Mouse (Mus musculus) cerebellum, adult 2 months (tissue): ENCODE data around the gene Herc4. TPM values are rescaled to one million over a fixed set of nuclear protein-coding genes. Genes with fewer than 3 reads are reported as not detected.

Experiments used
- DNase-seq, 2 experiments: peaks; one replicate each; pipeline ENCODE4 v3.0.0; 2021
- H3K27ac ChIP-seq: fragments of 200-500 bp; 2 replicates; pipeline ENCODE4 v1.5.1; 2012; ENCODE audit warnings: low read length, control low read depth, inconsistent platforms; ENCODE audit not compliant: insufficient read depth
- H3K27me3 ChIP-seq: fragments of 200-500 bp; 2 replicates; pipeline ENCODE4 v1.6.1; 2012; ENCODE audit warnings: inconsistent platforms, mild to moderate bottlenecking, low read length, moderate library complexity; ENCODE audit not compliant: control insufficient read depth, insufficient read depth
- H3K4me1 ChIP-seq: fragments of 200-500 bp; 2 replicates; pipeline ENCODE4 v1.6.1; 2011; ENCODE audit warnings: low read length; ENCODE audit not compliant: control insufficient read depth, insufficient read depth
- H3K4me3 ChIP-seq: fragments of 200-500 bp; replicated peaks from 2 replicates; pipeline ENCODE3; 2011; ENCODE audit warnings: mild to moderate bottlenecking, low read depth, low read length, control low read depth; ENCODE audit not compliant: insufficient read depth
- CTCF ChIP-seq: fragments of 200-500 bp; IDR thresholded peaks from 2 replicates; pipeline ENCODE4 v1.5.1; 2011; ENCODE audit warnings: low read depth, mild to moderate bottlenecking, control low read depth, low read length, moderate library complexity, borderline replicate concordance; ENCODE audit not compliant: insufficient read depth
- POLR2A ChIP-seq: fragments of 200-500 bp; IDR thresholded peaks from 2 replicates; pipeline ENCODE4 v1.6.1; 2011; ENCODE audit warnings: low read length, control low read depth, borderline replicate concordance; ENCODE audit not compliant: insufficient read depth
- WGBS: fragments of 180-500 bp; shearing (Covaris S2); methylation state at CpG from one replicate; pipeline ENCODE4 v1.1.7; 2018; 5-methylcytosine and 5-hydroxymethylcytosine counted together
- polyA plus RNA-seq: library from polyadenylated mRNA; depleted of rRNA; stranded (reverse); fragments of >200 nt; gene quantifications from 2 replicates; pipeline ENCODE4 v1.2.3, GENCODE M21; 2012

Gene Herc4
- polyA plus RNA-seq, 1 experiment: 28.2 TPM

DNA sequence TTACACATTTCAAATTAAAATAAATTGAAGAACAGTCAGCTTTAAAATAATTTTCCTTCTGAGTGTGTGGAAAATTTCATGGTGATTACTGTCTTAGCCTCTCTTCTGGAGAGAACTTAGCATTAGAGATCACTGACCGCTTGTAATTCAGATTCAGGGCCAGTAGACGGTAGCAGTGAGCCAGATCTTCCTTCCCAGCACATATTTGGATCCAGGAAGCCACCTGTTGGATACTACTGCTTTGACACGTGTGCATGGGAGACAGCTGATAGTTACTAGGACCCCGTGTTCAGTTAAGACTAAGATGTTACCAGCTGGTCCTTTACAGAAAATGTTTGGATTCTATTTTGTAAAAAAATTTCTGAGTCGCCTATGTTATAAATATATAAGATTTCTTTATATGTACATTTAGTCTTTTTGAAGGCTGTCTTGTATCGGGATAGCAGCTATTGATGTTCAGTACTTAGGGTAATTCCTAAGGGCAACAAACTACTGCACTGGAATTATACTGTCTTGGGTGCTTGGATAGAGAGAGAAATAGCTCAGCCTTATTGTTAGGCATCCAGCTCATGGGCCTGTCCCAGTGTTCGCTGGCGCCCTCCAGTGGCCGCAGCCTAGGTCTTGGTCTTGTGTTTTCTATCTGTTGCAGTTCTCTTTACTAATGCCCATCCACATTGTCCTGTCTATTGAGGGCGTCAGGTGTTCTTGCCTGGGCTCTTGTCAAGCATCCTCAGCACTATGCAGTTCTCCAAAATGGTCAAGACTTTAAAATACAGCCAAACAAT is 65.2 kb downstream of the Herc4 start:
- WGBS: 36% methylated on average over 10 of the region's 10 CpGs
- H3K27me3 ChIP-seq: no peaks in the 10 kb centered on the region
- H3K4me1 ChIP-seq: no peaks in the 10 kb centered on the region
- no peak for TF ChIP-seq POLR2A
- TF ChIP-seq CTCF: peak; percentile 80
- peak; percentile 66 to 70 for DNase-seq
- H3K4me3 ChIP-seq: no peak overlapping the region
- H3K27ac ChIP-seq: no peak overlapping the region

DNA sequence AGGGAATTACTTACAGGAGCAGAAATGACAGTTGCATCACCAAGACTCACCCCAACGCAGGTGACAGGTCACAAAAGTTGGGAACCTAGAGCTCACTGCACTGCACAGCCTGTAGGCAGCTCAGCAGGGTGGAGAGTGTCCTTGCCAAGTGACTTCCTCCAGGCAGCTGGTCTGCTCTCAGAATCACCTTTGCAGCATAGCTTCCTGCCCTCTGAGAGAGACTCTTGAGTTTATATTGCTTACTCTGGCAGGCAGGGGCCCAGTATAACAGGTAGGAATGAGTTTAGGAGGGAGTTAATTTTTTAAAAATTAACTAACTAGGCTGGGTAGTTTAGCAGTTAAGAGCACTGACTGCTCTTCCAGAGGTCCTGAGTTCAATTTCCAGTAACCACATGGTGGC is 70.1 kb downstream of the Herc4 start:
- H3K4me3 ChIP-seq: no peak overlapping the region
- H3K27ac ChIP-seq: no peak overlapping the region
- DNase-seq: no peak
- no peaks in the 10 kb centered on the region for H3K4me1 ChIP-seq
- TF ChIP-seq CTCF (no peak), POLR2A (no peak)
- 52% methylated on average over 1 of the region's 1 CpGs for WGBS
- no peaks in the 10 kb centered on the region for H3K27me3 ChIP-seq

DNA sequence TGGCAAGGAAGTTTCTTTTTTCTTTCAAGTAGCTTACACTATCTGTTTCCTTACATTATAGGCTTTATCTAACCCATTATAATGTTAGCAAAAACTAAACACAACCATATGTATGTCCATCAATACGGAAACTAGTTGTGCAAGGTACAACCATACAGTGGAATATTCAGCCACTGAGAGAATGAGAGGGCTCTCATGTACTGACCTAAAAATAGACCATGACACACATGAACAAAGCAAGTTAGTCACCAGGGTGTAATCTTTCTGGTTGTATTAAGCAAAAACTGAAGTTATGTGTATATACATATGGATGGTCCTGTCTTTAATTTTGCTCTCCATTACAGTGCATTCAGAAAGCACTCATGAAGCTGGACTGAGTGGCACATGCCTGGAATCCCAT is 83.5 kb downstream of the Herc4 start:
- 98% methylated on average over 1 of the region's 1 CpGs for WGBS
- Histone ChIP-seq H3K4me3 (no peak overlapping the region), H3K27me3 (no peaks in the 10 kb centered on the region), H3K4me1 (no peaks in the 10 kb centered on the region), H3K27ac (no peak overlapping the region)
- no peak for DNase-seq
- TF ChIP-seq CTCF (no peak), POLR2A (no peak)

DNA sequence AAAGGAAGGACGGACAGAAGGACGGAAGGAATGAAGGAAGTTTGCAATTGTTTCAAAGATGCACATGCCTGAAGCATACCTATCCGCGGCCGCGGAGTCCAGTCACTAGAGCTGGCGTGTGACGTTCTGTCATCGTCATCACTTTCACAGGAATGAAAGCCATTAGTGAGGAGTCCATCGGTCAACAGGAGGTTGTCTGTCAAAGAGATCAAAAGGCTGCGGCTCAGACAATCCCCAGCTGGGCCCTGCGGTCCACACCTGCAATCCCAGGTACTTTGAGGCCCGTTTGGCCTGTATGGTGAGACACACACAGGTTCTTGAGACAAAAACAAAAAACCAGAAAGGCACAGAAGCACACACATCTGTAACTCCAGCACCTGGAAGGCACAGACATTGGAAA is 93.3 kb downstream of the Herc4 start:
- H3K4me3 ChIP-seq: peak overlapping the region; percentile 58
- no peak overlapping the region for H3K27ac ChIP-seq
- TF ChIP-seq CTCF (no peak), POLR2A (no peak)
- WGBS: 41% methylated on average over 13 of the region's 13 CpGs
- H3K27me3 ChIP-seq: no peaks in the 10 kb centered on the region
- peak; percentile 19 to 24 for DNase-seq
- no peaks in the 10 kb centered on the region for H3K4me1 ChIP-seq

DNA sequence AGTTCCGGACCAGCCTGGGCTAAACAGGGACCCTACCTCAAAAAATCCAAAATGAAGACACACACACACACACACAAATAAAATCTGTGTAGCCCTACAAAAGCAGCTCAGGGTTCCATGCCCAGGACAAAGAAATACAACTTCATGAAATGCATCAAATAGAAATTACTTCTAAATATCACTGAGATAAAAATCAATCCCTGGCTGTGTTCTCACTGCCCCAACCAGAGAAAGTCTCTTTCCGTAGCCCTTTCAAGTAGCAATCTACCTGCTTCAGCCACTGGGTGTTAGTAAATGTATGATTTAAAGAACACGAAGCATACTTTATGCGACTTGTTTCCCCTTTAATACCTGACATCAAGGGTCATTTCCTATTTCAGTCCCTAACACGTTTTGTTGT is 93.7 kb downstream of the Herc4 start:
- no peak for DNase-seq
- 15% methylated on average over 5 of the region's 5 CpGs for WGBS
- H3K27me3 ChIP-seq: no peaks in the 10 kb centered on the region

DNA sequence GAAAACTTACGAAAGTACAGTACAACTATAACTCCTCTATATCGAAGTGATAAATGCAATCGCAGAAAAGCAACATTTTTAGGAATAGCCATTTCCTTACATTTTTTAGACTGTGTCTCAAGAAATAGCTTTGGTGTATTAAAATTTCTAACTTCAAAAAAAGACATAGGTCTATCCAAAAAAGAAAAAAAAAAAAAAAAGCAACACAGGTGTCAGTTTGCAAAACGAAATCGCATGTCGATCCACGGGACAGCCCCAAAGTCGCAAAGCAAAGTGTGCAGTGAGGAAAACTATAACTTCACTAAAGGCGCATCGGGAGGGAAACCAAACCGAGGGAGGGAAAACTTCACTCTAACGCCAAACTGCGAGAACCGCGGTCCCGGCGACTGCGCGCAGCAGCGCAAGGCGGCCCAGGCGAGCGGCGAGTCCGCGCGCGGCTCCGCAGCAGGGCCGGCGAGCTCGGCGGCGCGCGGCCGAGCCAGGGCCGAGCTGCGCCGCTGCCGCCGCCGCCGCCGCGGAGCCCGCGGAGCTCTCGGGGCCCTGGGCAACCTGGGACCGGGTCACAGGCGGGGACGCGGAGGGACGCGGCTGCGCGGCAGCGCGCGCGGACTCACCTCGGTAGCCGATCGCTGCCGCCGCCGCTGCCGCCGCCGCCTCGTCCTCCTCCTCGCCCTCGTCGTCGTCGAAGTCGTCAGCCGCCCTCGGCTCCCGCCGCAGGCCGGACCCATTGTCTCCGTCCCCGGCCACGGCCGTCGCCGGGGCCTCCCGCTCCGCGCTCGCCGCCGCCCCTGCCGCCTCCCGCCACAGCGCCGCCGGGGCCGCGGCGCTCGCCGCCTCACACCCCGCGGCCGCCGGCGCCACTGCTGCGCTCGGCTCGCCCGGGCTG is 94.6 kb downstream of the Herc4 start:
- Histone ChIP-seq H3K27me3 (no peaks in the 10 kb centered on the region), H3K27ac (peak overlapping the region; percentile 88), H3K4me3 (peak overlapping the region; percentile 98), H3K4me1 (no peaks in the 10 kb centered on the region)
- no peak for TF ChIP-seq CTCF
- no peak for TF ChIP-seq POLR2A
- DNase-seq: peak in 1 of 2 experiments; percentile 74
- WGBS: 3% methylated on average over 81 of the region's 113 CpGs

More for the DNA sequence above, 93.7 kb downstream of the Herc4 start:
- peak overlapping the region; percentile 98 for H3K4me3 ChIP-seq
- no peak for TF ChIP-seq POLR2A
- no peak for TF ChIP-seq CTCF
- H3K27ac ChIP-seq: no peak overlapping the region
- H3K4me1 ChIP-seq: no peaks in the 10 kb centered on the region

DNA sequence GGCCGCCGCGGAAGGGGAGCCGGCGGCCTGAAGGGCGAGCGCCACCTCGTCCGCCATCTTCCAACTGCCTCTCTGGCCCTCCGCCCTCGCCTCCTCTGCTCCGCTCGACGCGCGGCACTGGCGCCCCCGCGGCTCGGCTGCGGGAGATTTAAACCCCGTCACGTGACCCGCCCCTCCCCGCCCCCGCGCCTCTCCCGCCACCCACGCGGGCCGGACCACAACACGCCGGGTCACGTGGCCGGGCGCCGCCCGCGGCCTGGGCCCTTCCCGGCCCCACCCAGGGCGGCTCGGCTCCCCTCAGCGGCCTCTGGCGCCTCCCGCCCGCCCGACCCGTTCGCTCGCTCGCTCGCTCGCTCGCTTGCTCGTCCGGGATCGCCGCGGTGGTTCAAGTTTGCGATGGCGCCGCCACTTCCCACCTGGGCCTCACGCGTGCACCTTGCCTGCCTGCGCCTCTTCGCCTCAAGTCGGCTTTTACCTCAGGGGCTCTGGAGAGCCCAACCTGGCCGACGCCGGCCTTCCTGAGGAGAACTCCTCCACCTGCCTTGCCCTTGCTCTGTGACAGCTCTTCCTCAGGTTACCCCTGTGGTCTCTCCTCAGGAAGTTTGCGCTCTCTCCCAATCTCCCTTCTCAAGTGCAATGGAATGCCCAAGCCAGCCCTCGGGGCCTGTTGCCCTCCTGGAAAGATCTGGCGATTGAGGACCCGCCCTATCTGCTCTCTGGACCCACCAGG is 95.5 kb downstream of the Herc4 start:
- Histone ChIP-seq H3K27ac (peak overlapping the region; percentile 88), H3K4me1 (no peaks in the 10 kb centered on the region), H3K27me3 (no peaks in the 10 kb centered on the region), H3K4me3 (peak overlapping the region; percentile 98)
- 1% methylated on average over 56 of the region's 74 CpGs for WGBS
- no peak for TF ChIP-seq CTCF
- TF ChIP-seq POLR2A: peak; percentile 97
- peak; percentile 93 to 94 for DNase-seq
